In the genomic region with DNA sequence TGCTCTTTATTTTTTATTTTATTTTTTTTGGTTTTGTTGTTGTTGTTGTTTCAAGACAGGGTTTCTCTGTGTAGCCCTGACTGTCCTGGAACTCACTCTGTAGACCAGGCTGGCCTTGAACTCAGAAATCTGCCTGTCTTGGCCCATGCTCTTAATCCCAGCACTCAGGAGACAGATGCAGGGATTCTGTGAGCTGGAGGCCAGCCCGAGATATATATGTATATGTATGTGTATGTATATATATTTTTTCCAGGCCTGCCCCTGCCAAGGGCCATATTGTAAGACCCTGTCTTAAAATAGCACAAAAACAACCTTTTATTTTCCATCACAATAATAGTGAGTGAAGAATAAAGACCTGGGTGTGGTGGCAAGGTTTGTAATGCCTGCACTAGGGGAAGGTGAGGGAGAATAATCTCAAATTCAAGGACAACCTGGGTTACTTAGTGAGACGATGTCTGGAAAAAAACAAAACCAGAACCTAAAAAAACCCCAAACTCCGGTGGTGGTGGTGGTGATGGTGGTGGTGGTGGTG, we compare ENCODE assay signal across 10 mouse cellular contexts. TPM values are rescaled to one million over a fixed set of nuclear protein-coding genes. Genes with fewer than 3 reads are reported as not detected.
DNase-seq lines count a peak whose midpoint lies in the region; ATAC-seq lines count a peak whose summit lies in the region.
"Had no signal": no experiment of that assay in that cellular context is flagged by ENCODE, and none has a peak within 500 bp of the region (broad histone marks: within the 10 kb centered on the region; RNA-seq: fewer than 3 reads in every experiment).

No protein-coding gene starts in this region.

- ATAC-seq in intestine, embryonic 14.5 days (replicated peaks; ENCODE audit: low FRiP score, low TSS enrichment, low read depth) = no peak
- ATAC-seq in intestine, embryonic 15.5 days = no peak
- ATAC-seq in embryonic facial prominence, embryonic 12.5 days (ENCODE audit: insufficient number of reproducible peaks, insufficient read depth, low FRiP score, low TSS enrichment) = no peak
- no peak for ATAC-seq in hindbrain, embryonic 11.5 days (ENCODE audit: low FRiP score)
- no peak for ATAC-seq in midbrain, embryonic 12.5 days (ENCODE audit: low FRiP score, low read depth)
- ATAC-seq: inflammation-experienced regulatory T-cells, adult 6 months had no signal

- peak overlapping the region; percentile 28; the same call in 1 of the 2 replicates for H3K4me3 ChIP-seq in intestine, embryonic 14.5 days (ENCODE audit: low read depth, low read length)
- H3K4me3 ChIP-seq in intestine, embryonic 15.5 days (replicated peaks) = no peak overlapping the region
- H3K4me3 ChIP-seq in embryonic facial prominence, embryonic 12.5 days = 0 out of 2 replicates have a peak overlapping the region, but pooled peaks have one; percentile 45
- no peak overlapping the region for H3K4me3 ChIP-seq in hindbrain, embryonic 11.5 days (ENCODE audit: low read depth, low read length)
- peak overlapping the region; percentile 44; the same call in 1 of the 2 replicates for H3K4me3 ChIP-seq in midbrain, embryonic 12.5 days

- no peaks in the 10 kb centered on the region for H3K27me3 ChIP-seq in intestine, embryonic 14.5 days (replicated peaks; ENCODE audit: control insufficient read depth, insufficient read depth, low read length)
- H3K27me3 ChIP-seq in intestine, embryonic 15.5 days (replicated peaks) = no peaks in the 10 kb centered on the region
- no peaks in the 10 kb centered on the region for H3K27me3 ChIP-seq in embryonic facial prominence, embryonic 12.5 days
- no peaks in the 10 kb centered on the region for H3K27me3 ChIP-seq in hindbrain, embryonic 11.5 days (ENCODE audit: control insufficient read depth, insufficient read depth, low read length)
- peaks cover 15% of the 10 kb centered on the region for H3K27me3 ChIP-seq in midbrain, embryonic 12.5 days

- no peak overlapping the region for H3K27ac ChIP-seq in intestine, embryonic 14.5 days (ENCODE audit: low read depth)
- H3K27ac ChIP-seq in intestine, embryonic 15.5 days = no peak overlapping the region
- no peak overlapping the region for H3K27ac ChIP-seq in embryonic facial prominence, embryonic 12.5 days
- no peak overlapping the region for H3K27ac ChIP-seq in hindbrain, embryonic 11.5 days (ENCODE audit: low read depth, low read length)
- H3K27ac ChIP-seq in midbrain, embryonic 12.5 days (replicated peaks) = no peak overlapping the region

- H3K4me2 ChIP-seq in intestine, embryonic 14.5 days (ENCODE audit: low read length) = no peak overlapping the region
- no peak overlapping the region for H3K4me2 ChIP-seq in intestine, embryonic 15.5 days (replicated peaks)
- H3K4me2 ChIP-seq in embryonic facial prominence, embryonic 12.5 days (replicated peaks) = peak overlapping the region; percentile 94
- H3K4me2 ChIP-seq in hindbrain, embryonic 11.5 days (replicated peaks; ENCODE audit: low read depth, low read length) = peak overlapping the region; percentile 69; the same call in 1 of the 2 replicates
- peak overlapping the region; percentile 90; the same call in 1 of the 2 replicates for H3K4me2 ChIP-seq in midbrain, embryonic 12.5 days (replicated peaks)

- H3K36me3 ChIP-seq in intestine, embryonic 14.5 days (ENCODE audit: control insufficient read depth, insufficient read depth, low read length) = no peaks in the 10 kb centered on the region
- no peaks in the 10 kb centered on the region for H3K36me3 ChIP-seq in intestine, embryonic 15.5 days
- no peaks in the 10 kb centered on the region for H3K36me3 ChIP-seq in embryonic facial prominence, embryonic 12.5 days
- H3K36me3 ChIP-seq in hindbrain, embryonic 11.5 days (ENCODE audit: control insufficient read depth, insufficient read depth, low read length) = no peaks in the 10 kb centered on the region
- no peaks in the 10 kb centered on the region for H3K36me3 ChIP-seq in midbrain, embryonic 12.5 days

- DNase-seq in intestine, embryonic 14.5 days (ENCODE audit: low spot score) = no peak
- no peak for DNase-seq in hindbrain, embryonic 11.5 days (ENCODE audit: low spot score)
- DNase-seq in right cerebral cortex, postnatal 14 days = no peak
- DNase-seq in gastrocnemius, postnatal 10 days = no peak
- no peak for DNase-seq in right cerebral cortex, adult 18-20 months
- DNase-seq: thymus, adult 18-20 months had no signal

- H3K4me1 ChIP-seq in intestine, embryonic 14.5 days (replicated peaks; ENCODE audit: control insufficient read depth, insufficient read depth, low read length) = peaks cover 15% of the 10 kb centered on the region
- H3K4me1 ChIP-seq in intestine, embryonic 15.5 days (replicated peaks) = peaks cover 32% of the 10 kb centered on the region
- peaks cover 29% of the 10 kb centered on the region for H3K4me1 ChIP-seq in embryonic facial prominence, embryonic 12.5 days
- peaks cover 2% of the 10 kb centered on the region; the same call in 1 of the 2 replicates for H3K4me1 ChIP-seq in hindbrain, embryonic 11.5 days (replicated peaks; ENCODE audit: control insufficient read depth, insufficient read depth, low read length)
- peaks cover 35% of the 10 kb centered on the region for H3K4me1 ChIP-seq in midbrain, embryonic 12.5 days

- H3K9ac ChIP-seq in intestine, embryonic 14.5 days (ENCODE audit: low read length) = no peak overlapping the region
- no peak overlapping the region for H3K9ac ChIP-seq in intestine, embryonic 15.5 days
- no peak overlapping the region for H3K9ac ChIP-seq in embryonic facial prominence, embryonic 12.5 days
- H3K9ac ChIP-seq in hindbrain, embryonic 11.5 days (ENCODE audit: low read depth, low read length) = no peak overlapping the region
- H3K9ac ChIP-seq in midbrain, embryonic 12.5 days (replicated peaks) = no peak overlapping the region

- WGBS in intestine, embryonic 14.5 days = 57% methylated on average over 3 of the region's 3 CpGs
- 65% methylated on average over 3 of the region's 3 CpGs for WGBS in intestine, embryonic 15.5 days
- 52% methylated on average over 3 of the region's 3 CpGs for WGBS in embryonic facial prominence, embryonic 12.5 days
- WGBS in hindbrain, embryonic 11.5 days = 58% methylated on average over 3 of the region's 3 CpGs
- 59% methylated on average over 3 of the region's 3 CpGs for WGBS in midbrain, embryonic 12.5 days

- H3K9me3 ChIP-seq in intestine, embryonic 14.5 days (ENCODE audit: control insufficient read depth, low read length) = no peaks in the 10 kb centered on the region
- H3K9me3 ChIP-seq in intestine, embryonic 15.5 days = no peaks in the 10 kb centered on the region
- H3K9me3 ChIP-seq in embryonic facial prominence, embryonic 12.5 days = no peaks in the 10 kb centered on the region
- no peaks in the 10 kb centered on the region for H3K9me3 ChIP-seq in hindbrain, embryonic 11.5 days (ENCODE audit: control insufficient read depth, low read length)
- no peaks in the 10 kb centered on the region for H3K9me3 ChIP-seq in midbrain, embryonic 12.5 days

RNA-seq across cellular contexts. Expression of gene Tmem107, which starts 5.1 kb away (rescaled TPM):
- 50.1 and 58.9 TPM in 2 replicates for polyA plus RNA-seq in intestine, embryonic 14.5 days (2014; fragmentation: Nextera tagmentation; extraction: Ambion mirVana)
- polyA plus RNA-seq in intestine, embryonic 15.5 days (2015; fragmentation: Nextera tagmentation; extraction: Ambion mirVana) = 43.7 and 47.6 TPM in 2 replicates
- 36.8 and 43.5 TPM in 2 replicates for polyA plus RNA-seq in embryonic facial prominence, embryonic 12.5 days (2016; fragmentation: Nextera tagmentation; extraction: Ambion mirVana)
- polyA plus RNA-seq in hindbrain, embryonic 11.5 days (2014; fragmentation: Nextera tagmentation; extraction: Ambion mirVana) = 52.4 and 54.6 TPM in 2 replicates
- 45.1 and 48.3 TPM in 2 replicates for polyA plus RNA-seq in midbrain, embryonic 12.5 days (2016; fragmentation: Nextera tagmentation; extraction: Ambion mirVana)
- 1 to 10 TPM; 4.3 to 5.2 TPM for total RNA-seq in gastrocnemius, postnatal 10 days (2021)

RNA-seq across cellular contexts. Expression of gene Borcs6, which starts 5.9 kb away (rescaled TPM):
- 8.8 TPM in 2 replicates for polyA plus RNA-seq in intestine, embryonic 14.5 days (2014; fragmentation: Nextera tagmentation; extraction: Ambion mirVana)
- 8.6 and 8.9 TPM in 2 replicates for polyA plus RNA-seq in intestine, embryonic 15.5 days (2015; fragmentation: Nextera tagmentation; extraction: Ambion mirVana)
- 12.3 and 12.6 TPM in 2 replicates for polyA plus RNA-seq in embryonic facial prominence, embryonic 12.5 days (2016; fragmentation: Nextera tagmentation; extraction: Ambion mirVana)
- 9.8 and 11.6 TPM in 2 replicates for polyA plus RNA-seq in hindbrain, embryonic 11.5 days (2014; fragmentation: Nextera tagmentation; extraction: Ambion mirVana)
- polyA plus RNA-seq in midbrain, embryonic 12.5 days (2016; fragmentation: Nextera tagmentation; extraction: Ambion mirVana) = 13.3 and 16.3 TPM in 2 replicates
- 10 to 100 TPM; 12.6 to 13.9 TPM for total RNA-seq in gastrocnemius, postnatal 10 days (2021)

RNA-seq across cellular contexts. Expression of gene Aurkb, which starts 20.0 kb away (rescaled TPM):
- 150 and 170 TPM in 2 replicates for polyA plus RNA-seq in intestine, embryonic 14.5 days (2014; fragmentation: Nextera tagmentation; extraction: Ambion mirVana)
- polyA plus RNA-seq in intestine, embryonic 15.5 days (2015; fragmentation: Nextera tagmentation; extraction: Ambion mirVana) = 133 and 135 TPM in 2 replicates
- 148 and 152 TPM in 2 replicates for polyA plus RNA-seq in embryonic facial prominence, embryonic 12.5 days (2016; fragmentation: Nextera tagmentation; extraction: Ambion mirVana)
- 131 and 141 TPM in 2 replicates for polyA plus RNA-seq in hindbrain, embryonic 11.5 days (2014; fragmentation: Nextera tagmentation; extraction: Ambion mirVana)
- polyA plus RNA-seq in midbrain, embryonic 12.5 days (2016; fragmentation: Nextera tagmentation; extraction: Ambion mirVana) = 139 and 142 TPM in 2 replicates
- 10 to 100 TPM; 10.2 to 11.6 TPM for total RNA-seq in gastrocnemius, postnatal 10 days (2021)

RNA-seq across cellular contexts. Expression of gene Vamp2, which starts 22.8 kb away (rescaled TPM):
- 76.7 TPM in 2 replicates for polyA plus RNA-seq in intestine, embryonic 14.5 days (2014; fragmentation: Nextera tagmentation; extraction: Ambion mirVana)
- 61.8 and 64.2 TPM in 2 replicates for polyA plus RNA-seq in intestine, embryonic 15.5 days (2015; fragmentation: Nextera tagmentation; extraction: Ambion mirVana)
- 84.3 and 85.0 TPM in 2 replicates for polyA plus RNA-seq in embryonic facial prominence, embryonic 12.5 days (2016; fragmentation: Nextera tagmentation; extraction: Ambion mirVana)
- 85.1 and 98.1 TPM in 2 replicates for polyA plus RNA-seq in hindbrain, embryonic 11.5 days (2014; fragmentation: Nextera tagmentation; extraction: Ambion mirVana)
- 123 and 131 TPM in 2 replicates for polyA plus RNA-seq in midbrain, embryonic 12.5 days (2016; fragmentation: Nextera tagmentation; extraction: Ambion mirVana)
- 10 to 100 TPM; 52.4 to 55.8 TPM for total RNA-seq in gastrocnemius, postnatal 10 days (2021)

RNA-seq across cellular contexts. Expression of gene Per1, which starts 29.6 kb away (rescaled TPM):
- polyA plus RNA-seq in intestine, embryonic 14.5 days (2014; fragmentation: Nextera tagmentation; extraction: Ambion mirVana) = 10.5 and 13.4 TPM in 2 replicates
- polyA plus RNA-seq in intestine, embryonic 15.5 days (2015; fragmentation: Nextera tagmentation; extraction: Ambion mirVana) = 11.9 and 15.6 TPM in 2 replicates
- 11.4 and 11.5 TPM in 2 replicates for polyA plus RNA-seq in embryonic facial prominence, embryonic 12.5 days (2016; fragmentation: Nextera tagmentation; extraction: Ambion mirVana)
- 5.6 and 7.4 TPM in 2 replicates for polyA plus RNA-seq in hindbrain, embryonic 11.5 days (2014; fragmentation: Nextera tagmentation; extraction: Ambion mirVana)
- polyA plus RNA-seq in midbrain, embryonic 12.5 days (2016; fragmentation: Nextera tagmentation; extraction: Ambion mirVana) = 9.8 and 10.9 TPM in 2 replicates
- 10 to 100 TPM; 17.5 to 78.6 TPM for total RNA-seq in gastrocnemius, postnatal 10 days (2021)

Comparison
In these comparisons a context has a peak if more than half of its experiments do, and no peak if none do; other contexts are left out.
1. H3K4me3 ChIP-seq: peak in intestine, embryonic 14.5 days (single experiment), embryonic facial prominence, embryonic 12.5 days (single experiment) and midbrain, embryonic 12.5 days (single experiment); none in intestine, embryonic 15.5 days (single experiment) and hindbrain, embryonic 11.5 days (single experiment).
2. H3K4me2 ChIP-seq: peak in embryonic facial prominence, embryonic 12.5 days (single experiment), hindbrain, embryonic 11.5 days (single experiment) and midbrain, embryonic 12.5 days (single experiment); none in intestine, embryonic 14.5 days (single experiment) and intestine, embryonic 15.5 days (single experiment).